Mouse (Mus musculus): ENCODE measurements at regions not wholly inside any gene's neighbourhood (a gene's known extent, or its start where the extent isn't known, plus 50 kb on each side); places are given as distances from the start of the nearest gene placed in this dataset.

DNA sequence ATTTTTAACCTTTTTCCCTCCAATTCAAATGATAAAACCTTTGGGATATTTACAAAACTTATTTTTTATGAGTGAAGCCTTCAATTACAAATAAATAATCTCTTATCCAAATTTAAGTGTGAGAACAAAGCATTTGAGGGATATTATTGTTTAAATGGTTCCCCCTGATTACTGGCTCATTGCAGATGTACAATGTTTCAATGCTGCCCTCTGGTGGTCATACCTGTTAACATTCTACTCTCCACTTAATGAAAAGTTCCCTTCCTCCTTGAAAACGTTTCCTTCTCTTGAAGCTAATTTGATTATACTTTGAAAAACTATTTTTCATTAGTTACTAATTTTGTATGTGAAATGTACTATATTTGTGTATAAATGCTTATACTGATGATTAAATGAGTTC is 129.1 kb upstream of the Tecrl start:
- Histone ChIP-seq H3K9ac (ENCODE audit: control insufficient read depth, low read depth, low read length, poor library complexity, severe bottlenecking) (no peak overlapping the region), H3K27me3 (ENCODE audit: control insufficient read depth in 1 of 2, insufficient read depth in 2 of 2, low read length in 2 of 2) (no peaks in the 10 kb centered on the region), H3K4me3 (ENCODE audit: control insufficient read depth in 1 of 2, insufficient read depth in 1 of 2, low read depth in 2 of 2, low read length in 2 of 2) (no peak overlapping the region), H3K9me3 (replicated peaks; ENCODE audit: insufficient read depth, low read length) (no peaks in the 10 kb centered on the region), H3K79me2 (ENCODE audit: control insufficient read depth, insufficient read depth, low read length, poor library complexity) (no peaks in the 10 kb centered on the region), H3K27ac (ENCODE audit: control insufficient read depth, low read depth, low read length) (no peak overlapping the region), H3K4me1 (ENCODE audit: control insufficient read depth in 1 of 2, insufficient read depth in 2 of 2, low read length in 2 of 2) (no peaks in the 10 kb centered on the region), H3K36me3 (ENCODE audit: control insufficient read depth in 1 of 2, insufficient read depth in 2 of 2, low read length in 2 of 2) (no peaks in the 10 kb centered on the region)
- TF ChIP-seq MYB (IDR thresholded peaks at IDR 0.05; ENCODE audit: low read depth, low read length), result no peak
- TF ChIP-seq TBP (IDR thresholded peaks at IDR 0.05; ENCODE audit: low read depth, low read length), result no peak
- peak; percentile 52 for TF ChIP-seq SMC3 (IDR thresholded peaks at IDR 0.05; ENCODE audit: low read depth, low read length)
- TF ChIP-seq ZC3H11A (IDR thresholded peaks at IDR 0.05; ENCODE audit: low read depth, low read length), result peak; percentile 37; the same call in 1 of the 2 replicates
- no peak for TF ChIP-seq ZMIZ1 (IDR thresholded peaks at IDR 0.05; ENCODE audit: low read depth, low read length)
- TF ChIP-seq ZNF384 (IDR thresholded peaks at IDR 0.05; ENCODE audit: low read depth, low read length), result no peak
- peak; percentile 20 to 54 (median 25); a peak in 3 of 6 replicates for TF ChIP-seq CTCF (IDR thresholded peaks at IDR 0.05 in 2 of 3, conservative IDR thresholded peaks at IDR 0.05 in 1 of 3; ENCODE audit: control insufficient read depth in 1 of 3, insufficient read depth in 1 of 3, low read depth in 2 of 3, low read length in 3 of 3, poor library complexity in 1 of 3, severe bottlenecking in 1 of 3)
- TF ChIP-seq RAD21 (IDR thresholded peaks at IDR 0.05; ENCODE audit: low read depth, low read length), result peak; percentile 48
- no peak for TF ChIP-seq HCFC1 (IDR thresholded peaks at IDR 0.05; ENCODE audit: low read depth, low read length)
- TF ChIP-seq GATA1 (IDR thresholded peaks at IDR 0.05; ENCODE audit: low read depth, low read length), result no peak
- TF ChIP-seq ETS1 (IDR thresholded peaks at IDR 0.05; ENCODE audit: low read depth, low read length), result no peak
- TF ChIP-seq EP300 (IDR thresholded peaks at IDR 0.05; ENCODE audit: low read depth in 1 of 2, low read length in 2 of 2), result no peak
- no peak for TF ChIP-seq MAZ (IDR thresholded peaks at IDR 0.05; ENCODE audit: low read depth, low read length)
- no peak for TF ChIP-seq KAT2A (conservative IDR thresholded peaks at IDR 0.05; ENCODE audit: low read depth, low read length)
- TF ChIP-seq MAFK (IDR thresholded peaks at IDR 0.05; ENCODE audit: borderline replicate concordance, low read depth, low read length), result no peak
- TF ChIP-seq E2F4 (IDR thresholded peaks at IDR 0.05; ENCODE audit: borderline replicate concordance, low read depth, low read length), result no peak
- no peak for TF ChIP-seq USF1 (IDR thresholded peaks at IDR 0.05; ENCODE audit: low read depth, low read length)
- TF ChIP-seq POLR2AphosphoS2 (IDR thresholded peaks at IDR 0.05; ENCODE audit: low read length), result no peak
- TF ChIP-seq POLR2A (IDR thresholded peaks at IDR 0.05; ENCODE audit: control insufficient read depth in 1 of 2, insufficient read depth in 1 of 2, low read depth in 1 of 2, low read length in 2 of 2, poor library complexity in 1 of 2), result no peak
- no peak for TF ChIP-seq MEF2A (IDR thresholded peaks at IDR 0.05; ENCODE audit: extremely low read depth, insufficient replicate concordance, low read depth, low read length, poor library complexity, severe bottlenecking)
- TF ChIP-seq TCF12 (IDR thresholded peaks at IDR 0.05; ENCODE audit: low read depth, low read length), result no peak
- TF ChIP-seq NELFE (IDR thresholded peaks at IDR 0.05; ENCODE audit: low read depth, low read length), result no peak
- no peak for TF ChIP-seq TAL1 (IDR thresholded peaks at IDR 0.05; ENCODE audit: low read length)
- no peak for TF ChIP-seq MXI1 (IDR thresholded peaks at IDR 0.05; ENCODE audit: low read depth, low read length)
- TF ChIP-seq UBTF (IDR thresholded peaks at IDR 0.05; ENCODE audit: borderline replicate concordance, insufficient read depth, low read depth, low read length), result no peak
- no peak for TF ChIP-seq POLR2AphosphoS5 (IDR thresholded peaks at IDR 0.05; ENCODE audit: borderline replicate concordance, low read depth, low read length)
- TF ChIP-seq MYC (IDR thresholded peaks at IDR 0.05; ENCODE audit: low read depth, low read length), result no peak
- TF ChIP-seq CHD1 (IDR thresholded peaks at IDR 0.05; ENCODE audit: low read depth, low read length), result no peak
- no peak for TF ChIP-seq ZKSCAN1 (IDR thresholded peaks at IDR 0.05; ENCODE audit: low read depth, low read length)
- TF ChIP-seq RCOR1 (IDR thresholded peaks at IDR 0.05; ENCODE audit: low read depth, low read length), result no peak
- DNase-seq (ENCODE audit: low read depth, low spot score), result peak; percentile 39

All from MEL (cell line).